Mouse (Mus musculus) thymus, postnatal 36 days (tissue): ENCODE data around the gene Gm28729.

Source experiments
- DNase-seq, 2 experiments: peaks; one replicate each; pipeline ENCODE4 v3.0.0; 2022; ENCODE audit warnings: mixed read lengths in 2 of 2

Gene Gm28729

DNA sequence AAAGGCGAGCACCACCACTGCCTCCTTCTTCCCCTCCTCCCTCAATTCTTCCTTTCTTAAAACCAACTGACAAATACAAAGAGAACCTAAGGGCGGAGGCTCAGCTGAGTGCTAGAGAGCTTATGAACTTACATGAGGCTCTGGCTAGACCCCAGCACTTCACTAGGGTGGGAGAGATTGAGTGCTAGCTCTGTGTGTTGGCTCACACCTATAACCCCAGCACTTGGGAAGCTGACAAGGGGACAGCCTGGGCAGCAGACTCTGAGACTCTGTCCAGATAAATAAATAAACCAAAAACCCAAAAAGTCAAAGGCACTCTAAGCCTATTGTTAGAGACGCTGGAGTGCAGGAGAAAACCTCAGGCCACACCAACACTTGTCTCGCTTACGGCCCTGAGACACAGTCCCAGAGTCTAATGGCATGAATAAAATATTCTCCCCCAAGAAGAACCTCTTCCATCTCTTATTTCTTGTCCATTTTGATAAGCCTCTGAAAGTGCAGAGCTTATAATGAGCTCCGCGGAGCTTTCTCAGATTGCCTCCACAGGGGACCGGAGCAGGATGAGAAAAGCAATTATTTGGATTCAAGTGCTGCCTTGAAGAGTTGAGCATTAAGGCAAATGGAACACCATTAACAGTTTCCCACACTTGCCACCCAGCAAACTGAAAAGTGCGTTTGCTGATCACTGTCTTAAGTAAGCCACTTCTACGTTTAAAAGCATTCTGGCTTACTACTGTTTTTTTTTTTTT lies 64.8 kb downstream of the Gm28729 start:
- DNase-seq, result no peak

DNA sequence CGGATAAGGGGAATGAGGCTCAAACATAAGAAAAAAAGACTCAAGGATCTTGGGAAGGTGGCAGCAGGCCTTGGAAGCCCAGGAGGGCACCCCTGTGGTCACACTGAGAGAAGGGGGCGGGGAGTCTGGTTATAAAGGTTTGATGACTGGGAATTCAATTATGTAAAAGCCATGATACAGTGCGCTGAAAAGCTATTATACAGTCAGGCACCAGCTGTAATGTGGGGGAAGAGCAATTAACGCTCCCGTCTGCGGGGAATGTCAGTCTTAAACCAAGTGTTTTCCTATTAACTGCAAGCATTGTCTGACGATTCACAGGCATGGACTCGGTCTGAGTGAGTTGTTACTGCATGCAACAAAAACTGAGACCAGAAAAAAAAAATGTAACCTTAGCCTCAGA lies 69.4 kb downstream of the Gm28729 start:
- DNase-seq, result no peak

DNA sequence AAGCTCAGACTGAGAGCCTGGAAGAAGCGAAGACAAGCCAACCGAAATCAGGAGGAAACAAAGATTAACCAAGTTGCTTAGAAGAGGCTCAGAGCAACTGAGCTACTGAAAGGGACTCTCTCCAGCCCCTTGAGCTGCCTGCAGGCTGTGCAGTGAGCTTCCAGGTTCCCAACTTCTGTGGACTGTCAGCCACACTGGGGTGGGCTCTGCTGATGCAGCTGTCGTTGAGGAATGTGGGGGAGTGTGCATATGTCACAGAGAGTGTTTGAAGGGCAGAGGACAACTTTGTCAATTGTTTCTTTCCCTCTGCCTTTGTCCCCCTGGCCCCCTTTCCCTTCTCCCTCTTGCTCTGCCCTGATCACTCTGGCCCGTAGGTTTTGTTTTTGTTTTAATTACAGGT lies 72.1 kb downstream of the Gm28729 start:
- DNase-seq, result no peak

DNA sequence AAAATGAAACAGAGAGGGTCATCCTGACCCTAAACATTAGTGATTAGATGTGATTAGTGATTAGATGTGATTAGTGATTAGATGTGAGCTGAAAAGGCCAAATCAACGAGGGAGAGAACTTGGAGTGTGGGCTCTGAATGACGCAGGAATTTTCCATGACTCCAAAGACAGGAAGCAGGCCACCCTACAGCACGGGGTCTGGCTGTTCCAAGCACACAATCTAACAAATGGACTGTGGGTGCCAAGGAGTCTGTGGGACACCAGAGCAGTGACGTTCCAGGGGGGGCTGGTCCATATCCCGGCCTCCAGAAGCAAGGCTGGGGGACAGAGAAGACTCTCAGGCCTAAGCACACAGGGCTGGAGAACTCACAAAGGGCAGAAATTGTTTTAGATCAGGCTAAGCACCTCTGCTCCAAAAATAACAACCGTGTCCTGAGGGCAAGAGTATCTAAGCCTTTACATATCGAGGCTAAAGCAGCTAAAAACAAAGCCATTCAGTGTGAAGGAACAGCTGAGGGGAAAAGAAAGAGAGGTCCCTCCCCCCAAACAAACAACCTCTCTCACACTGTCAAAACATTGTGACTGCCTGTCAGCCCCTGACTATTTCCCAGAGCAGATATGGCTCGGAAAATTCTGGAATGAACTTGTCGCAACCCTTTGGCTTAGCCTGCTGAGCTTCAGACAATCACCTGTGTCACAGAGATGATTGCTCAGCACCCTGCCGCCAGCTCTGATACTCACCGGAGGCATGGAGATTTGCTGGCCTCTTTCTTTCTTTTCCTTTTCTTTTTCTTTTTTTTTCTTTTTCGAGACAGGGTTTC lies 74.0 kb downstream of the Gm28729 start:
- DNase-seq, result no peak

DNA sequence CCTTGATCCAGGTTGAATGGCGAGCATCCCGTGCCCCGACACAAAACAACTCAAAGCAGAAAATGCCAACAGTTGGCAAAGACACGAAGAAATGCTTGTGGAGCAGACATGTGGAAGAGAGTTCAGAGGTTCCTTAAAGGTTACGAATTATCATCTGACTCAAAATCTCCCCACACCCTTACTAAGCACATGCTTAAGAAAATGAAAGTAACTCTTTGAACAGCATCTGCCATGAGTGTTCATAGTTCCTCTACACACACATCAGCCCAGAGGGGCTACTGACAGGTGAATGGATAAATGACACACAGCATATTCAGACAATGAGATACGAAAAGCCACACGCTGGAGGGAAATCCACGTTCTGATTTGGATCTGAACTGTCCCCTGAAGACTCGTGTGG lies 75.5 kb downstream of the Gm28729 start:
- DNase-seq, result no peak

DNA sequence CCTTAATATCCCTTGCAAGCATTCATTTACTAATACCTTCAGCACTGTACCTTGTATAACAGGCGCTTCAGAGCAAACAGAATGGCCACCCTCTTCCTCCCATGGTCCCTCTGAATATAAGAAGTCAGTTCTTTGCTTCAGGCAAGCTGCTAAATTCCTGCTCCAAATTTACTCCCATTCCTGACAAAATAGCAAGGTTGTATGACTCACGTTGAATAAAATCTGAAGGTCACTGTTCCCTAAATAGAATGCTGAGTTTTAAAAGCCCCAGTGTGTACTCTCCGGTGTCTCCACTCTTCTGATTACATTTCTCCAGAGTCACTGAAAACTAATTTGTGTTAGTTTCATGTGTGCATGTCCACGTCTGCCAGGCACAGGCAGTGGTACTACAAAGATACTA lies 79.7 kb downstream of the Gm28729 start:
- no peak for DNase-seq

DNA sequence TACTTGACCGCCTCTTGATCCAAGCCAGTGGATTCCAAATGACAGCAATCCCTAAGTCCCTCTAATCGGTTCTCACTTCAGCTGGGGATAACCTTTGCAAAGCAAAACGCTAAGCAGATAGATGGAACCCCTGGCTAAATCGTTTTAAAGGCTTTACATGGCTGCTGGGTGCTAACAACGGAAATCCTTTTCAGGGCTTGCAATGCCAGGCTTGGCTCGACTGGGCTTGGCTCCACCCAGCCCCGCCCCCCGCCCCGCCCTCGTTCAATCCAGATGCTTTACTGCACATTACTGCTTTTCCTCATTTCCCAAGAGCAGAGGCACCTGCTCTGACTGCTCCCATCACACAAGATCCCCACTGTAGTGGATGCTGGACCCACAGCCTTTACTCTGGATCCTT lies 83.0 kb downstream of the Gm28729 start:
- peak; percentile 17 to 22 for DNase-seq

DNA sequence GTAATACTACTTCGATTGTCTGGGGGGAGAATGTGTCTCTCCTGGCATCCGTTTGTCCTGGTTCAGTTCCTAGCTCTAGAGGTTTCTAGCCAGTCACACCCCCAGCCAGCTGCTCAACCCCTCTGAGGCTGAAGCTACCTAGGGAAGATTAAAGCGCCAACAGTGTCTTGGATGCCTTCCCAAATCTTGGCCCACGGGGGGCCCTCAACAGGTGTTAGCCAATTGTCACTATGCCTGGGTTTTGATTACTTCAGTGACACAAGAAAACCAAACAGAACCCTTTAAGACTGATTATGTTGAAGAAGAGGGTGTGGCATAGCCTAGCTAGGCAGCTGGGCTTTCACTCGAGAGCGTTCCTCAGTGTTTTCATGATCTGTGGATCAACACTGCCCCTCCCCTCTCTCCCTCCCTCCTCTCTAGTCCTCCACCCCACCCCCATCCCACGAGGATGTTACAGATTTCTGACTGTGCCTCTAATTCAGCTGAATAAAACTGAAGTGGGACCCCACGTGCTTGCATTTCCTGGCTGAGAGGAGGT lies 86.7 kb downstream of the Gm28729 start:
- peak; percentile 53 to 63 for DNase-seq

DNA sequence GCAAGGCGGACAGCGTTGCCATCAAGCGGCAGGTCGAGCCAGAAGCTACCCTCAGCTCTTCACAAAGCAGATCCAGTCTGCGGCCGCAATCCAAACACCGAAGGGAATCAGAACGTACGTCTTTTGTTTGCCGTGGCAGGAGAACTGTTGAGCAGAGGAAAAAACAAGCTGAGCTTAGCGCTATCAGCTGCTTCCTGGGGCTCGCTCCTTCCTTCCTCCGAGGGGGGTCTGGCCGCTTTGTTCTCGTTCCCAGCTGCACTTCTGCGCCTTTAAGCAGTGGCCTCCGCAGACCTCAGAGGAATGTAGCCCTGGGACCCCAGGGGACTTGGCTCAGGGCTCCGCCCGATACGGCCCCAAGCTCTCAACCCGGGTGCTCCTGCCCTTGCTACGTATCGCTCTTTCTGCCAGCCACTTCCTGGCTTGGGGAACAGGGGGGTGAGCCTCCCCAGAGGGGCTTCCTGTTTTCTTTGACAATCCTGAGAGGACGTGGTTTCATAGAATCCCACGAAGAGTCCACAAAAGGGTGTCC lies 87.2 kb downstream of the Gm28729 start:
- peak; percentile 79 for DNase-seq

DNA sequence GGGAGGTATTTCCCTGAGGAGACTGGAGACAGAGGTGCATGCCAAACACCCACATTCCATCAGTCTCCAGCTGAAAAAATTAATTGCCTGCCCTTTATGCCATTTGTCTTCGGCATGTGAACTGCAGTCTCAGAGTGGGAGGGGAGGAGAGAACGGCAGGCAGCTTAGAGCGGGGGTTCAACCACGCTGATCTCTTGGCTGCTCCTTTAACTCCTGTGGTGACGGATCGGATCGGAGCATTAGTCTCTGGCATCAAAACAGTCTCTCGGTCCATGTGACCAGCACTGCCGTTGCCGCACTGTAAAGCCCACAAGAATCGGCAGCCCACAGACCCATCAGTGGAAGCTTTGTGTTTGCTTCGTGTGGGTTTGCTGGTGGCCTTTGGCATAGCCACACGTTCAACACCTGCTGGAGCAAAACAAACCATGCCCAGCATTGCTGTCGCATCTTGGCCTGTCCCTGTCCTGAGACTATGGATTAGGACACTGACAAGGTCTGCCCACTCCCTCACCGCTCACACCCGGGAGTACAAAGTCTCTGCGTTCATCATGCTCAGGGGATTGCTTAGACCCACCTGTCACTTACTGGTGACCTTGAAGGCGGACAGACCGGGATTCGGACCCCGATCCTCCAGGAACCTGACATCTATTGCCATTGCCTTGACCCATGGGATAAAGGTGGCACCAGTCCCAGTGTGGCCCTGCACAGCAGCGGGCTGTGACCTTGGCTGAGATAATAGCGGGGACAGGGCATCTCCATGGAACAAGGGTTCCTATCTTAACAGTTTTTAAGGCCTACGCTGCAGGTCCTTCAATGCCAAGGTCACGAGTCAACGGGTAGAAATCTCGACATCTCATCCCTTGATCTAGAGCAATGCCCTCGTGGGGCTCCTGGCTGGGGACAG lies 87.9 kb downstream of the Gm28729 start:
- peak; percentile 33 to 39 for DNase-seq
